Mouse (Mus musculus): ENCODE measurements around the gene Zfp874a. TPM values are rescaled to one million over a fixed set of nuclear protein-coding genes. Genes with fewer than 3 reads are reported as not detected.
A peak's percentile ranks its signal among the peaks of the same experiment; 100 is the strongest.

Gene Zfp874a
- 1.4 TPM for polyA plus RNA-seq (2012; fragmentation: generic; extraction: Trizol)

DNA sequence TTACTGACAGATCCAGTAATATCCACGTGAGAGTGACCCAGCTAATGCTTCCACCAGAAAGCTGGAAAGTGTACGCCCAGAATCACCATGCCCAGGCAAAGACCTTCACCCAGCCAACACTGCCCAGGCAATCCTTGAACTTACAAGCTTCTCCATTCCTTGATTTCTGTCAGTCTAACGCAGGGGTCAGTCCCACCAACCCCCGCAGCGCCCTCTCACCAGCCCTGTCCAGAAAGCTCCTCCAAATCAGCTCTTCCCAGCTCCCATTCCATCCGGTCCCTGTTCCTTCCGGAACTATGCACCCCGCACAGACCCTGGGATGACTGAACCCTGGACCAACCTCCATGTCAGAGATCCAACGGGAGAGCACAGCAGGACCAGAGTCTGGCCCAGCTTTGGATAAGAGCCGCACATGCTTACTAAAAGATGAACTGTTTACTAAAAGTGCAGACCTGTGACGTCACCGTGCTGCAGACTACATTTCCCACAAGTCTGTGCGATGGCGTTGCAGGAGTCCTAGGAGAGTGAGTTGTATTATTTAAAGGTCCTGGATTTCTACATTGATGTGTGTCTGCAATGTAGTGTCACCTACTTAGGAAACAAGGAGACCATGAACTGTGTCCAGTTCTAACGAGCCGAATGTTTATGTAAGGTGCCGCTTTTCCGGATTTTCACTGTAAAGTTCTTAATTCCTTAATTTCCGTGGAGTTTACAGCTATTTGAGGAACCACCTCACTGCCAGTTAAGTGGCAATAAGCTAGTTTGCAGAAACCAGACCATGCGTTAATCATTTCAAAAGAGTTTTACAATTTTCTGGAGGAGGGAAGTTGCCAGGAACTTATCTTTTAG lies at the start of gene Zfp874a:
TSS of gene Zfp874a (minus strand) at position 453 of the 849 bp plus-strand sequence.
- Histone ChIP-seq H3K4me3 (peak within 1 kb of the TSS; percentile 28), H3K36me3 (ENCODE audit: control insufficient read depth, insufficient read depth) (no peaks in the 10 kb centered on the region), H3K4me2 (ENCODE audit: low read depth) (peak within 1 kb of the TSS; percentile 93), H3K27me3 (ENCODE audit: control insufficient read depth, insufficient read depth, insufficient read length) (no peaks in the 10 kb centered on the region), H3ac (ENCODE audit: control insufficient read depth, insufficient read length) (no peak within 1 kb of the TSS), H3K79me2 (ENCODE audit: control insufficient read depth, insufficient read depth) (no peaks in the 10 kb centered on the region)
- TF ChIP-seq SRF (IDR thresholded peaks at IDR 0.05; ENCODE audit: control insufficient read depth, insufficient read length, low read depth) (no peak), CEBPB (IDR thresholded peaks at IDR 0.05; ENCODE audit: insufficient read depth, poor library complexity, severe bottlenecking) (no peak), POLR2A (IDR thresholded peaks at IDR 0.05; ENCODE audit: insufficient read length, low read depth) (no peak), E2F4 (IDR thresholded peaks at IDR 0.05; ENCODE audit: insufficient read depth) (no peak), MYOG (IDR thresholded peaks at IDR 0.05; ENCODE audit: control insufficient read depth in 1 of 3, insufficient read depth in 1 of 3, insufficient read length in 2 of 3, low read depth in 2 of 3) (no peak), USF1 (IDR thresholded peaks at IDR 0.05; ENCODE audit: low read depth) (no peak), REST (IDR thresholded peaks at IDR 0.05; ENCODE audit: insufficient read depth, insufficient read length) (no peak)

DNA sequence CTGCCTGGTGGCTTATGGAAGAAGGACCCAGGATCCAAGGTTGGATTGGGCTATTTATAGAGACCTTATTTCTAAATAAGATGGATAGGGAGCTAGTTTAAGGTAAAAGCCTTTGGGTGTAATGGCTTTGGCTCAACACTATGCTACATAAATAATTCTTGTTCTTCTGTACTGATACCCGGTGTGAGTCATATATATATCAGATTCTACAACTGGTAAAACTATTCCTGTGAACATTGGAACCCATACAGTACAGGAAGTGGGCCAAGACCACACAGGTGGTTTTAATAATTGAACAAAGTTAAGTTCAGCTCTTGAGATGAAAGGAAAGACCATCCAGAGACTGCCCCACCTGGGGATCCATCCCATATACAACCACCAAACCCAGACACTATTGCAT lies 49.5 kb upstream of the Zfp874a start:
- TF ChIP-seq SRF (IDR thresholded peaks at IDR 0.05; ENCODE audit: control insufficient read depth, insufficient read length, low read depth) (no peak), TCF12 (IDR thresholded peaks at IDR 0.05; ENCODE audit: insufficient read depth, poor library complexity, severe bottlenecking) (no peak), REST (IDR thresholded peaks at IDR 0.05; ENCODE audit: insufficient read depth, insufficient read length) (no peak), TCF3 (IDR thresholded peaks at IDR 0.05; ENCODE audit: insufficient read length, low read depth) (no peak), POLR2AphosphoS2 (IDR thresholded peaks at IDR 0.05; ENCODE audit: insufficient read length, low read depth) (no peak), E2F4 (IDR thresholded peaks at IDR 0.05; ENCODE audit: insufficient read depth) (no peak), POLR2A (IDR thresholded peaks at IDR 0.05; ENCODE audit: insufficient read length, low read depth) (no peak), MYOD1 (IDR thresholded peaks at IDR 0.05; ENCODE audit: control insufficient read depth in 1 of 3, insufficient read length in 2 of 3, low read depth in 2 of 3) (no peak), USF1 (IDR thresholded peaks at IDR 0.05; ENCODE audit: low read depth) (no peak), MAX (IDR thresholded peaks at IDR 0.05; ENCODE audit: low read depth) (no peak), MYOG (IDR thresholded peaks at IDR 0.05; ENCODE audit: control insufficient read depth in 1 of 3, insufficient read depth in 1 of 3, insufficient read length in 2 of 3, low read depth in 2 of 3) (no peak), CEBPB (IDR thresholded peaks at IDR 0.05; ENCODE audit: insufficient read depth, poor library complexity, severe bottlenecking) (no peak)
- no peaks in the 10 kb centered on the region for H3K27me3 ChIP-seq (ENCODE audit: control insufficient read depth, insufficient read depth, insufficient read length)
- H3ac ChIP-seq (ENCODE audit: control insufficient read depth, insufficient read length) = peak overlapping the region; percentile 61
- H3K4me2 ChIP-seq (ENCODE audit: low read depth) = peak overlapping the region; percentile 21
- no peaks in the 10 kb centered on the region for H3K36me3 ChIP-seq (ENCODE audit: control insufficient read depth, insufficient read depth)
- H3K4me3 ChIP-seq = peak overlapping the region; percentile 78
- H3K79me2 ChIP-seq (ENCODE audit: control insufficient read depth, insufficient read depth) = no peaks in the 10 kb centered on the region

DNA sequence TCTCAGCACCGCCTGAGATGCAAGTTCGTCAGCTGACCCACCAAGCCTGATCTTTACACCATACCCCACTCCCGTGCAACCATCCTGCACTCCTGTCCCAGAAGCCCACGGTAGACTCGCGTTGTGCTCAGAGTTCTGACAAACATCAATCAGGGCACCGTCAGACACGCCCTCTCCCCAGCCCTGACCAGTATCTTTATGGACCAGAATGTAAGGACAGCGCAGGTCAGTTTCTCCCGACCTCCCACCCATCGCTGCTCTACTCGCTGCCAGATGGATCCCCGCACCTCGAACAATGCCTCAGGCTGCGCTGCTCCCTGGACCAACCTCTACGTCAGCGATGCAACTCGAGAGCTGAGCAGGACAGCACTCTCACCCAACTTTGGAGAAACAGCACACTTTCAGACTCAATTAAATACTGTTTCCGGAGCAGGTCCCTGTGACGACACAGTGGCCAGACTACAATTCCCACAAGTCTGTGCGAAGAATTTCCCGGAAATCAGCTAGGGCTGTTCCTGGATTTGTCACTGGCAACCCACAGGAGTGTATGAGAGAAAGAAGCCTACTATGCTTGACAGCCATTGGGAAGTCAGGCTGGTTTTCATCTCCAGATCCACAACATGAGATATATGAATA lies 48.8 kb upstream of the Zfp874a start, which contains the start of gene Zfp58:
TSS of gene Zfp58 (minus strand) at position 472 of the 636 bp plus-strand sequence.
- Histone ChIP-seq H3K36me3 (ENCODE audit: control insufficient read depth, insufficient read depth) (peaks cover under 1% of the 10 kb centered on the region), H3K4me3 (peak within 1 kb of the TSS; percentile 78), H3K79me2 (ENCODE audit: control insufficient read depth, insufficient read depth) (no peaks in the 10 kb centered on the region), H3ac (ENCODE audit: control insufficient read depth, insufficient read length) (peak within 1 kb of the TSS; percentile 61), H3K4me2 (ENCODE audit: low read depth) (peak within 1 kb of the TSS; percentile 80), H3K27me3 (ENCODE audit: control insufficient read depth, insufficient read depth, insufficient read length) (no peaks in the 10 kb centered on the region)
- TF ChIP-seq MAX (IDR thresholded peaks at IDR 0.05; ENCODE audit: low read depth) (no peak), E2F4 (IDR thresholded peaks at IDR 0.05; ENCODE audit: insufficient read depth) (no peak), POLR2AphosphoS2 (IDR thresholded peaks at IDR 0.05; ENCODE audit: insufficient read length, low read depth) (peak; percentile 70), POLR2A (IDR thresholded peaks at IDR 0.05; ENCODE audit: insufficient read length, low read depth) (peak; percentile 76), MYOG (IDR thresholded peaks at IDR 0.05; ENCODE audit: control insufficient read depth in 1 of 3, insufficient read depth in 1 of 3, insufficient read length in 2 of 3, low read depth in 2 of 3) (no peak), USF1 (IDR thresholded peaks at IDR 0.05; ENCODE audit: low read depth) (no peak), REST (IDR thresholded peaks at IDR 0.05; ENCODE audit: insufficient read depth, insufficient read length) (no peak), SRF (IDR thresholded peaks at IDR 0.05; ENCODE audit: control insufficient read depth, insufficient read length, low read depth) (peak; percentile 14), TCF12 (IDR thresholded peaks at IDR 0.05; ENCODE audit: insufficient read depth, poor library complexity, severe bottlenecking) (no peak), TCF3 (IDR thresholded peaks at IDR 0.05; ENCODE audit: insufficient read length, low read depth) (no peak), CEBPB (IDR thresholded peaks at IDR 0.05; ENCODE audit: insufficient read depth, poor library complexity, severe bottlenecking) (no peak), MYOD1 (IDR thresholded peaks at IDR 0.05; ENCODE audit: control insufficient read depth in 1 of 3, insufficient read length in 2 of 3, low read depth in 2 of 3) (no peak)

DNA sequence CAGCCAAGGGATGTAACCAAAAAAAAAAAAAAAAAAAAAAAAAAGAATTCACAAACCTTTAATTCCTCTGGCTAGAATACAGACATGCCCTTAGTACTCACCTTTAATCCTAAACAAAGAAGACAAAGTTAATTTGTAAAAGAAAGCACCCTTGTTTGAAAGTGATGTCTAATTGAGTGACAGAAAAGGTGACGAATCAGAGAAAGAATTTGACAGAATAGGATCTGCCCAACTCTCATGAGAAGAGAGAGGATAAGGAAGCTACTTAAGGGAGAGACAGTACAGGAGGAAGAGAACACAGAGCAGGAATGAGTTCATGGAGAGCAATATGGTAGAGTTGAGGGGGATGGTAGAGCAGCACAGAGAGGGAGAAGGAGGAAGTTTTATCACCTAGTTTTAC lies 44.2 kb upstream of the Zfp874a start:
- H3K4me2 ChIP-seq (ENCODE audit: low read depth) = no peak overlapping the region
- peaks cover 33% of the 10 kb centered on the region for H3K36me3 ChIP-seq (ENCODE audit: control insufficient read depth, insufficient read depth)
- no peaks in the 10 kb centered on the region for H3K79me2 ChIP-seq (ENCODE audit: control insufficient read depth, insufficient read depth)
- no peaks in the 10 kb centered on the region for H3K27me3 ChIP-seq (ENCODE audit: control insufficient read depth, insufficient read depth, insufficient read length)
- TF ChIP-seq E2F4 (IDR thresholded peaks at IDR 0.05; ENCODE audit: insufficient read depth) = no peak
- TF ChIP-seq POLR2A (IDR thresholded peaks at IDR 0.05; ENCODE audit: insufficient read length, low read depth) = no peak
- TF ChIP-seq MYOD1 (IDR thresholded peaks at IDR 0.05; ENCODE audit: control insufficient read depth in 1 of 3, insufficient read length in 2 of 3, low read depth in 2 of 3) = no peak
- TF ChIP-seq TCF12 (IDR thresholded peaks at IDR 0.05; ENCODE audit: insufficient read depth, poor library complexity, severe bottlenecking) = no peak
- TF ChIP-seq MAX (IDR thresholded peaks at IDR 0.05; ENCODE audit: low read depth) = no peak
- TF ChIP-seq USF1 (IDR thresholded peaks at IDR 0.05; ENCODE audit: low read depth) = no peak
- no peak for TF ChIP-seq POLR2AphosphoS2 (IDR thresholded peaks at IDR 0.05; ENCODE audit: insufficient read length, low read depth)
- no peak for TF ChIP-seq TCF3 (IDR thresholded peaks at IDR 0.05; ENCODE audit: insufficient read length, low read depth)
- no peak for TF ChIP-seq MYOG (IDR thresholded peaks at IDR 0.05; ENCODE audit: control insufficient read depth in 1 of 3, insufficient read depth in 1 of 3, insufficient read length in 2 of 3, low read depth in 2 of 3)
- no peak for TF ChIP-seq REST (IDR thresholded peaks at IDR 0.05; ENCODE audit: insufficient read depth, insufficient read length)
- no peak for TF ChIP-seq CEBPB (IDR thresholded peaks at IDR 0.05; ENCODE audit: insufficient read depth, poor library complexity, severe bottlenecking)
- no peak for TF ChIP-seq SRF (IDR thresholded peaks at IDR 0.05; ENCODE audit: control insufficient read depth, insufficient read length, low read depth)
- no peak overlapping the region for H3K4me3 ChIP-seq
- no peak overlapping the region for H3ac ChIP-seq (ENCODE audit: control insufficient read depth, insufficient read length)

Data from myocyte (in vitro differentiated cells).